Mouse (Mus musculus) colon, adult 2 months (tissue): ENCODE measurements around the gene Relch. TPM values are rescaled to one million over a fixed set of nuclear protein-coding genes. Genes with fewer than 3 reads are reported as not detected.

Source experiments
- polyA plus RNA-seq: library from polyadenylated mRNA; depleted of rRNA; stranded (reverse); fragments of >200 nt; gene quantifications from 2 replicates; pipeline ENCODE4 v1.2.3, GENCODE M21; 2012; rRNA removed

The Relch gene
- polyA plus RNA-seq: 54.7 and 56.7 TPM in 2 replicates

GRCm38 (mm10) chr1:105663171-105663961 is at the start of gene Relch, which contains the start of gene Pign:
Gene Relch (plus strand): TSS chr1:105663861.
Gene Pign (minus strand): TSS chr1:105663677.

GRCm38 (mm10) chr1:105780457-105781364 is 117.0 kb downstream of the Relch start, which contains the start of gene Tnfrsf11a:
Gene Tnfrsf11a (plus strand): TSS chr1:105780718.

Other genes starting within 250 kb of the Relch start
- gene Pign, start 184 bp upstream of the Relch start, polyA plus RNA-seq: 7.5 and 17.5 TPM in 2 replicates
- 92.3 and 103 TPM in 2 replicates for gene Tnfrsf11a, start 116.9 kb downstream of the Relch start, polyA plus RNA-seq